Mouse (Mus musculus) central nervous system, embryonic 14 days (tissue): ENCODE results near the gene Serpina3c. TPM values are rescaled to one million over a fixed set of nuclear protein-coding genes. Genes with fewer than 3 reads are reported as not detected.

ENCODE experiments used
- polyA plus RNA-seq: library from polyadenylated mRNA; depleted of rRNA; stranded (reverse); fragments of >200 nt; gene quantifications from 2 replicates; pipeline ENCODE4 v1.2.3, GENCODE M21; 2012; rRNA removed

The Serpina3c gene
- polyA plus RNA-seq = not detected in 2 replicates

GRCm38 (mm10) chr12:104153656-104154055 is at the start of gene Serpina3c:
Gene Serpina3c (minus strand): TSS chr12:104153870.

GRCm38 (mm10) chr12:104127696-104128095 is 26.0 kb downstream of the Serpina3c start, which contains the start of gene Serpina3b:
Gene Serpina3b (plus strand): TSS chr12:104127996.

GRCm38 (mm10) chr12:104112333-104112732 is 41.3 kb downstream of the Serpina3c start, which contains the start of gene Serpina3a:
Gene Serpina3a (plus strand): TSS chr12:104112724.

GRCm38 (mm10) chr12:104100768-104101167 is 52.9 kb downstream of the Serpina3c start, which contains the start of gene Serpina5:
Gene Serpina5 (plus strand): TSS chr12:104101113.

Other genes starting within 250 kb of the Serpina3c start
- 0.08 TPM in 1 of 2 replicates, not detected in the other for gene Serpina1c, start 249.0 kb downstream of the Serpina3c start, polyA plus RNA-seq
- 0.08 TPM in 1 of 2 replicates, not detected in the other for gene Serpina1e, start 194.9 kb downstream of the Serpina3c start, polyA plus RNA-seq
- not detected in 2 replicates for gene Serpina11, start 163.9 kb downstream of the Serpina3c start, polyA plus RNA-seq
- gene Serpina9, start 140.1 kb downstream of the Serpina3c start, polyA plus RNA-seq = 0.09 TPM in 1 of 2 replicates, not detected in the other
- not detected in 2 replicates for gene Serpina12, start 109.4 kb downstream of the Serpina3c start, polyA plus RNA-seq
- not detected in 2 replicates for gene Serpina5, start 52.8 kb downstream of the Serpina3c start, polyA plus RNA-seq
- not detected in 2 replicates for gene Serpina3a, start 41.1 kb downstream of the Serpina3c start, polyA plus RNA-seq
- gene Serpina3b, start 25.9 kb downstream of the Serpina3c start, polyA plus RNA-seq = not detected in 2 replicates
- 0.22 and 0.59 TPM in 2 replicates for gene Serpina3f, start 60.7 kb upstream of the Serpina3c start, polyA plus RNA-seq
- 0.92 and 4.2 TPM in 2 replicates for gene Serpina3g, start 82.4 kb upstream of the Serpina3c start, polyA plus RNA-seq
- 0.09 and 0.11 TPM in 2 replicates for gene Serpina3i, start 109.3 kb upstream of the Serpina3c start, polyA plus RNA-seq
- not detected in 2 replicates for gene Serpina3j, start 160.7 kb upstream of the Serpina3c start, polyA plus RNA-seq
- gene Serpina3k, start 184.6 kb upstream of the Serpina3c start, polyA plus RNA-seq = not detected in 2 replicates
- gene Serpina3m, start 184.6 kb upstream of the Serpina3c start, polyA plus RNA-seq = not detected in 2 replicates